Mouse (Mus musculus) left cerebral cortex, adult 18-20 months (tissue): ENCODE measurements around the gene Dock2. TPM values are rescaled to one million over a fixed set of nuclear protein-coding genes. Genes with fewer than 3 reads are reported as not detected.

Experiments used
- DNase-seq, 2 experiments: peaks; one replicate each; pipeline ENCODE4 v3.0.0; 2021 to 2022; ENCODE audit warnings: low spot score in 2 of 2, mixed read lengths in 1 of 2
- total RNA-seq, 2 experiments: library from RNA; stranded (reverse); gene quantifications; 2 replicates each; pipeline ENCODE4 v1.2.3; 2021

Dock2 gene
- total RNA-seq, 2 experiments from 2014 or later = 2.9 to 3.0 TPM

DNA sequence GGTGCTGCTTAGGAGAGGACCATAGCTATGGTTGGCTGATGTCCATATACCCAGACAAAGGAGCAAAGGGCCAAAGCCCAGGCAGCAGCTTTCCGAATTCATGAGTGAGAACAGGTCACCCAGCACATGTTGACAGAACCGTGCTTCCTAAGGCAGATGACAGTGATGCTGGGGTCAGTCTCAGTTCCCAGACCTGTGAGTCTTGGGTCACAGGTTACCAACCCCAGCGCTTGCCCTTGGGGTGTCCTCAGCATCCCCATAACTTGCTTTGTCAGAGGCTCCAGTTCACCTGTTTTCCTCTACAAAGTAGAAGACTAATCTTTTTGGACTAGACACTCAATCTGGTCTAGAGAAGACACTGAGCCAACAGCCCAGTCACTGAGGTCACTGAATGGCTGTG, 252.7 kb downstream of the Dock2 start:
- DNase-seq = no peak

DNA sequence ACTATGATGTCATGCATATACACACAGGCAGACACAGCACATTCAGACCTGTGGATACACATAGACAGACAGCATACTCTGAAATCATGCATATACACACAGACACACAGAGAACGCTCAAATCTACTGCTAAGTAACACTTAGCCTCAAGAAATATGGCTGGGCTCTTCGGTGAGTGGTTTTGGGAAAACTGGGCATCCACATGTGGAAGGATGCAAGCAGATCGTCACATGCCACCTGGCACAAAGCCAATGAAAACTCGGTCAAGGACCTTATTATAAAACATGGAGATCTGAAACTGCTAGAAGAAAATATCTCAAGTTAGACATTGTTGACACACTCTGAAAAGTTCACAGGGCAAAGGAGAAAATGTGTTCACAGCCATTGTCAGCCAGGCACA, 255.7 kb downstream of the Dock2 start:
- no peak for DNase-seq

DNA sequence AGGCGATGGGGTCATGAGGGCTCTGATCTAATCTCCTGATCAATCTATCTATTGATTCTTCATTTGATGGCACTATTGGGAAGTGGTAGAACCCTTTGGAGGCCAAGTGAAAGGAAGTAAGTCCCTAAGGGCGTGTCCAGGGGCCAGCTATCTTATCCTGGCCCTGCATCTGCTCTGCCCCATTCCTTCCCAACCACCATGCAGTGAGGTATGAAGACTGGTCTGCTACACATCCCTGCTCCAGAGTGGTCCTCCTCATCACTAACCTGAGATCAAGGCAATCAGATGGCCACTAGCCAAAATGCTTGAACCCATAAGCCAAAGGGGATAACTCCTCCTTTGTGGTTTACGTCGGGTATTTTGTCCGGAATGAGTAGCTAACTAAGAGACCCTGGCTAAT, 256.5 kb downstream of the Dock2 start:
- no peak for DNase-seq

DNA sequence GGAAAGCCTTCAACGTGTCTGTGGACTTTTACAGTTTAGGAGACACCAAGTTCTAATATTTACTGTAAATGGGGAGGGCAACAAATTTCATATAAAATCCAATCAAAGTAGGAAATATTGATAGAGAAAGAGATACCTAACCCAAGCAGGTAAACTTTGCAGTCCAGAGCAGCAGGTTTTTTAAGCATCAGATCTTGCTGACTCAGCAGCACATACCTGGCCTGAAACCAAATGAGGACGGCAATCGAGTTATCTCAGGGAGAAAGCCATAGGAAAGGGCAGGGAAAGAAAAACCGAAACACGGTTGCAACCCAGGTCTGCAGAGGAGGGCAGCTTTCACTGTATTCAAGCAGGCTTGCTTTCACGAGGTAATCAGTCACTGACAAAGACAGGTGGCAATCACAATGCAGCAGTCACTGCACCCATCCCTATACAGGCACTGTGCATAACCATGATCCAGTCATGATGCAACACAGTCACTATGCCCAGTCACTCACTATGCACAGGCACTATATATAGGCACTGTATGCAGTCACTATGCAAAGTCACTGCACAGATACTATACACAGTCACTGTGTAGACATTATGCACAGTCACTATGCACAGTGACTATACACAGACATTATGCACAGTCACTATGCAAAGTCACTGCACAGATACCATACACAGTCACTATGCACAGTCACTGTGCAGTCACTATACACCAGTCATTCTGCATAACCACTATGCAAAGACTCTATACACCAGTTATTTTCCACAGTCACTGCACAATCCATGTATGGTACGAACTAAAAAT, 258.4 kb downstream of the Dock2 start:
- no peak for DNase-seq

DNA sequence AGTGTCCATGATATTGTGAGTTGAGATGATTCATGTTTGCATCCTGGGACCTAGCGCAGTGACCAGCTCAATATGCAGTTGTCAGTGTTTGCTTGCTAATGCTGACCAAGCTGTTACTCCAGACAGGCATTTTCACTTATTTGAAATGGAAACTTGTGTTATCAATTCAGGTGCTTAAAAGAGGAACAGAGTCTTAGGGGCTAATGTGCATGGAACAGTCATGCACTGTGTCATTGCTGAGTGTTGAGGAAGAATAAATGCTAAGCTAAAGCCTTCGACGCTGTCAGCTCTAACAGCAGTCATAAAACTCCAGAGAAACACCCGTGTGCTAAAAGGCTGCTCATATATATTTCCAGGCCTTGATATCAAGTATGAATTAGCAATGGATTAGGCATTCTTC, 259.1 kb downstream of the Dock2 start:
- DNase-seq = no peak

DNA sequence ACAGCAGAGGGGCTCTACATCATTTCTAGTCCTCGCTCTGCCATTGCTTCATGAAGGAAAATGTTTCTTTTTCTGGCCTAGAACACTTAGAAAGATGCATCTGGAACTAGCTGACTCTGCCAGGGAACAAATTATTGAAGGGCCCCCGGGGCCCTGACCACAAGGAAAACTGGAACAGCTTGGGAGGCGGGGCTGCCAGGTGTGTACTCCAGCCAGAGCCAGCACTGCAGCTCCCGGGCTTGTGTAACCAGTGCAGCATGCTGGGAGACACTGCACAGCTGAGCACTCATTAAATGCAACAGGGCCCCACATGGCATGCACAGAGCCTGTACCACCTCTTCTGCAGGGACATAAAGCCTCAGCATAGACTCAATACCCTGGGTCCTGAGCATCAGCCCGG, 265.1 kb downstream of the Dock2 start:
- DNase-seq = no peak

DNA sequence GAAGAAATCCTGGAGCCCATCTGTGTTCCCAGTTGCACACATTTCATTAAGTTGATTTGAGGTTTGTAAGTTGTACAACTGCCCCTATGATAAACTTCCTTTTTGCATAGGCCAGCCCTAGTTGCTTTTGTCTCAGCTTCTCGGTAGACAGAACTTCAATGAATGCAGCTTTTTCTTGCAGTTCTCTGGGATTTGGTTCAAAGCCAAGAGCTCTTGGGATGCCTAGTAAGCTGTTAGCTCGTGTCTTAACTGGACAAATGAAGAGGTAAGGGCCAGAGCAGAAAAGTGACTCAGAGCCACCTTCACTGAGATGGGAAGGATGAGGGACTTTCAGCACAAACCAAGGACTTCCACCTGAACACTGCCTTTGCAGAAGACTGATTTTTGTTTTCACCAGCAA, 266.7 kb downstream of the Dock2 start:
- DNase-seq = no peak

DNA sequence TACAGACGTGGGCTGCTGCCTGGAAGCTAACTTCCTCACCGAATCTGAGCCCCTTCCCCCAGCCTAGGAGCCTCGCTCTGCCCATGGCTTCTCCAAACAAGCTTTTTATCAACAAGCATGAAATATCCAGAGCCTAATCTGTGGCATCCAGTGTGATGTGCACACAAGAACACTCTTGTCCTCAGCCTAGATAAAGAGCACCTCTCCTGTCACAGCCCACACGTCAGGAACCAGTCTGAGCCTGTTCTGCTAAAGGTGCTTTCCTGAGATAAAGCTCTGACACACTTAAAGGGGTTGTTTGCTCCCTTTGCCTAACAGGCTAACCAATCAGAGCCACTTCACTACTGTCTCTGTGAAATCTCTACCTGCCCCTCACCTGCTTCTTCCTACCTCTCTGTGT, 268.4 kb downstream of the Dock2 start:
- no peak for DNase-seq

DNA sequence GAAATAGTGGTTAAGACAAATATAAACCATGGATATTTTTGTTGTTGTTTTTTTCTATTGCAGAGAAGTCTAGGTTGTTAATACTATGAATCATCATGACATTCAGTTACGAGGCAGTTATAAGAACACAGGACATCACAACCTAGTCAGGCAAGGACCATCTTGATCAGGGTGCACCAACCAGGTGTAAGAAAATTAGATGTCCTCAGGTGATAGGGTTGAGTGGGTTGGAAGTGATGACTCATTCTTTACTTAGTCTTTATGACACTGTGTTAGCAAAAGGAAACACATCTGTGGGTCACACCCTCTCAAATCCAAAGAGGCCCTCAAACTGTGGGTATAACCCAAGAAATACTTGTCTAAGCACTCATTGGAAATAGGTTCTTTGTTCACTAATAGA, 277.3 kb downstream of the Dock2 start:
- DNase-seq = no peak

DNA sequence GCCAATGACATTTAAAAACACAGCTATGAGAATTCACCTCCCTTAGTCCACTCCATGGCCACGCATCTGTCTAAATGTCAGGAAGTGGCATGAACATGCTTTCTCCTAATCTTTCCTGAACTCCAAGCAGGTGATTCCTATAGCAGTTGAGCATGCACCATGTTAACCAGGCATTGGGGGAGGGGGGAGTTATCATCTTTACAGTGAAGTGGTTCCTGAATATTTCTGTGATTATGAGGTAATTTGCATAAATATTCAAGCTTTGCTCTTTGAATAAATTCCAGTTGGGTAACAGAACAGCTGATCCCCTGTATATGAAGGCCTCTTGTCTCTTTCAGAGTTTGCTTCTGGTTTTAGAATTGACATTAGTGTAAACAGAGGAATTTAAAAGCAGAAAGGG, 284.0 kb downstream of the Dock2 start:
- DNase-seq = no peak

DNA sequence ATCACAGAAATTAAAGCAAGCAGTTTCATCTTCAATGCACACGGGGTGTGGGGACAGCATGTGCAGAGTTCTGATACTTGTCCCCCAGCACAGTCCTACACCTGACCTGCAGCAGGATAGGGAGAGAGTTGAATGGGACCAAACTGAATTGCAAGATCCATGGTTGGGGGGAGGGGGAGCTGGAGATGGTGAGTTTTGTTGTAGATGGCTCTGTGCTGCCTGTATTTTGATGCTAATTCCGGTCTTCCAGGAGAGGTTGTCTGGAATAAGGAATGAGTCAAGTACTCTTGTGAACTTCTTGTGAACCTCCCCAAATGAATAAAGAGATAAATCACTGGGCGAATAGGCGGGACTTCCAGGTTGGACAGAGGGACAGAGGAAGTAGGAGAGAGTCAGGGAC, 289.0 kb downstream of the Dock2 start:
- DNase-seq = no peak

DNA sequence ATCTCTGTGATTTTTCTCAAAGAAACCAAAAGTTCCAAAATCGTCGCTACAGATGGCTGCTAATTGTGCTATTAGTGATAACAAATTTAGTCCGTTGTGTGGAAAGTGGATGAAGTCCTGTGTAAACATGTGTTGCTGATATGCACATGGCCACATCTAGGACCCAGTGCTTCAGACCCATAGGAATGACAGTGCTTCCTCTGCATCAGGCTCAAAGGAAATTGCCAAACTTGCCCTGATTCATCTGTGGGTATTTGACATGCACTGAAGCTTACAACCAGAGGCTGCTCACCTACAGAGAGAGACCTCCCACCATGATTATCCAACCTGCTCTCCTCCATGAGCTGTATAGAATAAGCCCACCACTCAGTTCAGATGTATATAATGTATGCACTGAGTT, 290.7 kb downstream of the Dock2 start:
- DNase-seq = no peak

DNA sequence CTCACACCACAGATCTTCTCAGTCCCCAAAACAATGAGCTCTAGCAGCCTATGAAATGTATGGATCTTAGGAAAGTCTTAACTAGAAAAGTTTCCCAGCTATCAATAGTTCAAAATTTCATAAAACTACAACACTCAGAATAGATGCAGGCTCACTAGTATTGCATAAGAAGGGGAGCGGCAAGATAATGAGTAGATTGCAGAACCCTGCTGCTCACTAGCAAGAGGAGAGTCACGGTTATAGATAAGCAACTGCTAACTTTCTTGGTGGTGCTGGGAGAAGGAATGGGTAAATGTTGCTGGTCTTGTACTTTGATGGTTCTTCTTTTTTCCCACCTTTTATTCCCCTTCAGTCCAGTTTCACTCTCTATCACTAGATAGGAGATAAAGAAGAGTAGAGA, 291.5 kb downstream of the Dock2 start:
- no peak for DNase-seq

DNA sequence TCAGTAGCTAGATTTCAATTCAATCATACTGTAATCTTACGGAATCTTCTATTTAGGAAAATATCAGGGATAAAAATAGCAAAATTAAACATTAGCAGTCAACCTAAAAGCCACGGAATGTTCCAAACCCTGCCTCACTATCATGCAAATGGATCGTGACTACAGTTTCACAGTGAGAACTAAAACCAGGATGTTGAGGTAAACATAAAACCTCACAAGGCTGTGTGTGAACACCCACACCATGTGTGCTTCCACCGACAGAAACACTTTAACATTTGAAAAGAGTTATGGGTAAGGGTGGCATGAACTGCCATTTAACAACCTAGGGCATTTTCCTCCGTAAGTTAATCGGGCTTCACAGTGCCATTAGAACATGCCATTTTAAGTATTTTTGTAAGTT, 294.1 kb downstream of the Dock2 start:
- DNase-seq = no peak

DNA sequence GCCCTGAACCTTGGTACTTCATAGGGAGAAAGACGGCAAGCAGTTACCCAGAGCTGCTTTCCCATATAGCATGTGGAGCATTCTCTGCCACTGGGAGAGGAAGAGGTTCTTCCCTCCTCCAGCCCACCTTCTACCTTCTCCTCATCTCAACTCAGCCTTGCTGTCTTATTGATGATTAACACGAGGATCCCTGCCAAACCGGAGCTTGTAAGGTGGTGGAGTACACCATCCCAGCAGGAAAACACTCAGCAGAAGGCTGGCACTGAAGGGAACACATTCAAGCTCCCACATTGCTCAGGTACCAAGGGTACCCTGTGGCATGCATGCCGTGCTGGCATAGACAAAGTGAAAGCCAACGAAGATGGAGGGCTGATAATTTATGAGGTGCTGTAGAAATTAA, 304.4 kb downstream of the Dock2 start:
- no peak for DNase-seq

DNA sequence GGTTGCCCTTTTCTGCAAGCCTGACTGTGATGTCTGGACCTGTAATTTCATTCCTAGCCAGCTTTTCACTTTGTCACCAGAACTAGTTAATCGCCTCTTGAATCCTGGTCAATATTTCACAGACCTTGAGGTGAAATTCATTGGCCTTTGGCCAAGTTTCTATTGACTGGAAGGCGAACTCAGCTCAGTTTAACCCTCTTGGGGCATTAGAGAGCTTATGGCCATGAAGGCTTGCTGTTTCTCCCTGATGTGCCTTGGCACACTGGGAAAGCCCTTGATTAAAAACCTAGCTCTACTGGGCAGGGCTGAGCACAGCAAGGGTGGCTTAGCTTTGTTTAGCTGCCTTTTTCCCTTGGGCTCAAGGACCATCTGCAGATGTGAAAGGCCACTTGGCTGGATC, 313.9 kb downstream of the Dock2 start:
- DNase-seq = no peak

DNA sequence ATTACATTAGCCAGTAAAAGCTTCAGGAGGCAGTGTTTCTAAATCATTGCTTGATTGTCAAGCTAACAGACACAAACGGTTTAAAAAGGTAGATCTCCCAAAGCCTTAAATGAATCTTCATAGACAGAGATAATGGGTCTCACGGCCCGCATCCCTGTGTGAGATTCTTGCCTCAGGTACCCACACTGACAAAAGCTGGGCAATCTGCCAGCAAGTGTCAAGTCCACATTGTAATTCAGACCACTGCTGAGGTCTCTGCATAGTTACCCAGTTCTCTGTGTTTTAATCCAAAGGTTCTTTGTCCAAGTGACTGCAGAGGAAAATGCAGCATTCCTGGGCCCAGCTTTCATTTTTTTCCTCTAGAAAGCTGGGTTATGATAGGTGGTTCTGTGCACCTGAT, 315.1 kb downstream of the Dock2 start:
- DNase-seq = no peak

DNA sequence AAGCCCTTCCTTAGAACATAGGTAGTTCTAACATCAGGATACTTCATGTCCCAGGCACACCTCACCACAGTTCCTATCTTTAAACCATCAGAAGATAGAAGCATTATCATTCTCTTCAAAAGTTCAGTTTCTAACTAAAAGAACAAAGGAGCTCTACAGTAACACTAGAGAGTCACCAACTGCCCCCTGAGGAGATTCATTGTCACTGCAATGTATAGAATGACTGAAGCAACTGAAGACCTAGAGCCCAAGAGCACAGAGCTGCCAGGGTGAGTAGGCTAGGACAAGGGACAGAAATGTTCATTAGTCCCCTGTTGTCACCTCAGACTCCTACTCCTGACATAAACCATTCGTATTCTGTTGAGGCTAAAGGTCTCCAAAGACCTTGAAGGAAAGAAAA, 316.6 kb downstream of the Dock2 start:
- DNase-seq = no peak

DNA sequence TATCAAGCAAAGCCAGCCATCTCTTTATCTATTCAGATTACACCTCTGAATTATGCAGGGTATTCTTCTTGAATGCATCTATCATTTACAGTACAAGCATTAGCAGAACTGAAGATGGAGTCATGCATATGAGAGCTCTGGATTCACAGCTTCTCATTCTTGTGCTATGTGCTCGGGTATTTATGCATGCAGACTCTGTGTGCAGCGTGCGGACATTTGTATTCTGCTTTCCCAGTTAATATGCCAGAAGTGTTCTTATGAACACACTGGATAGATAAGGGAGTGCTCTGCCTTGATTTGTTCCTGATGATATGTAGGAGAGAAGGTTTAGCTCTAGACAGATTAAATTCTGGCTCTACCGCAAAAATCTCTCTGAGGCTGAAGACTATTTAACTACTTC, 333.7 kb downstream of the Dock2 start:
- DNase-seq = no peak

DNA sequence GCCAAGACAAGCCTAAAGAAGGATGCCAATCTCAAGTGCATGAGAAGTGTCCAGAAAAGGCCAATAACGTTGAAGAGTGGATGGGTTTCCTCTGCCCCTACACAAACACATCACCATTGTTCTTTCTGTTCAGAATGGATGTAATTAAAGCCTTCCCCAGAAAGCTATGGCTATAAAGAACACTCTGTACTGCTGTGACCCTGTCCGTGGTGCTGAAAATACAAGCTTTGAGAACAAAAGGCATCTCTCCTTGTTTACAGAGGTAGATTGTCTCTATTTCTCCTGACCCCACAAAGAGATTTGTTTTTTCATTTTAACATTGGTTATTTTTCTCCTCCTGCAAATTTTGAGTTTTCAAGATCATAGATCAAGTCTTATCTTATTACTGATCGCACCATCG, 335.8 kb downstream of the Dock2 start:
- DNase-seq = no peak

DNA sequence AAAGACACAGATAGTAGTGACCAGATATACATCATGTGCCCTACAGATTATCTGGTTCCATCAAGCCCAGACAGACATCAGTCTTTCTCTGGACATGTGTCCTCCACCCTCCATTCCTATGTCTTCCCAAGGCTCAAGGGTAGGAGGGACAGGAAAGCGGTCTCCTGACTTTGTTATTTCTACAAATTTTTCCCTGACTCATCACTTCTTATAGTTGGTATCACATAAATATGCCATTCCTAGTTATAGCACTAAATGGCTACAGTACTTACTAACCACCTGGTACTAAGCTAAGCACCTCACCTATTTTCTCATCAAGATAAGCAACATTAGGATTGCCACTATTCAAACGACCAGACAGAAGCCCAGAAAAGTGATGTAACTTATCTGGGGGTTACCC, 345.3 kb downstream of the Dock2 start:
- no peak for DNase-seq

DNA sequence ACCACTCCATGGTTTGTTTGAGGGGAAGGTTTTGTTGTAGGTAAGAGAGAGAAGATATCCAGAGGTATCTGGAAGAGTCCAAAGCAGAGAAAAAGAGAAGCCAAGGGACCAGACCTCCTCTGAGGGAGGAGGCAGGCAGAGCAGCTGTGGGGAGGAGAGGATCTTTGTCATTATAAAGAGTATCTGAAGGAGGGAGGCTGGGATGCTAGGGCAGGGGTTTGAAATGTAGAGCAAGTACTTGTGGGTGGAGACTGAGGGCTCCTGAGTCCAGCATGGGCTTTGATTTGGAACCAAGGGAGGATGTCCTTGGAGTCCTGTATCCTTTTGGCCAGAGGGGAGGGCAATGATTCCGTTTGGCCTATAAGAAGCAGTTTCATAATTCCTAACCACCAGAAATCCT, 346.2 kb downstream of the Dock2 start:
- no peak for DNase-seq

DNA sequence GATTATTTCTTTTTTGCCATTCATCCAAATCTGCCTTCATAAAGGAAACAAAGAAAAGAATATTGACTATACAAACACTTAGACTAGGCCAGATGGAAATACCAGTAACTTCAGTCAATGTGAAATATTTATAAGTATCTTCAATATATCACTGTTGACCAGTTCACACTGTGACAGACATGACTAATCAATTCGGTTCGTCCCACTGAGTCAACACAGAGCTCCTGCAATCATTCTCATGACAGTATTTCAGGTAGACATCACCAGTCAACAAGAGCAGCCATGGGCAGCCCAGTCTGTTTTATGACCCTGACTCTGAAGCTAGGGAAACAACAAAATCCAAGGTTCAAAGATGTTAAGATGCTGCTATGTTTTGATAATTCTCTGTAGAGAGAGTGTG, 351.7 kb downstream of the Dock2 start:
- DNase-seq = no peak

DNA sequence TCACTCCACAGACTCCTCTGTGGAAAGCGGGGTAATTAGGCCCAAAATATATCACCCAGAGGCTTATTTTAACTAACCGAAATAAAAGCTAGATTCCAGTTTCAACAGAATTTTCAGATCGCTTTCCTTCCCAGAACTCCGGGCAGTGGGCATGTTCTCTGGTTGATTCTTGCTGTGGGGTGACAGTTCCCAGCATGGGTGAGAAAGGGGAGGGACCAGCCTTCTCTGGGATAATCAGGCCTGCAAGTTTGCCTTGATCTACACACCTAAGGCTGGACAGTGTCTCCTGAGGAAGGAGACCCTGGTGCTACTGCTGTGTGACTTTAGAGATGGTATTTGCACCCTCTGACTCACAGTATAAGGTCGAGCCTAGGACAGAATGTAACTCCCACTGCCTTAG, 352.3 kb downstream of the Dock2 start:
- no peak for DNase-seq
